Mouse (Mus musculus) intestine, embryonic 15.5 days (tissue): ENCODE measurements around the gene Rab13. TPM values are rescaled to one million over a fixed set of nuclear protein-coding genes. Genes with fewer than 3 reads are reported as not detected.
"Not testable (repeated sequence)": the region's sequence is repeated elsewhere in the genome, so short reads cannot be mapped to it uniquely, and the experiment has no call there.

Source experiments
- ATAC-seq: fragments of 200-750 bp; cut with Nextera tagmentation; 2 replicates; pipeline ENCODE4 v1.8.0; 2017; ENCODE audit warnings: moderate TSS enrichment, moderate library complexity
- H3K27ac ChIP-seq: fragments of 300-500 bp; sonication (generic); 2 replicates; pipeline ENCODE4 v1.5.1; 2015; ENCODE audit warnings: mild to moderate bottlenecking, inconsistent platforms
- H3K27me3 ChIP-seq: fragments of 300-500 bp; sonication (generic); replicated peaks from 2 replicates; pipeline ENCODE4 v1.6.1; 2015; ENCODE audit warnings: inconsistent platforms
- H3K36me3 ChIP-seq: fragments of 300-500 bp; sonication (generic); 2 replicates; pipeline ENCODE4 v1.6.1; 2015; ENCODE audit warnings: inconsistent platforms
- H3K4me1 ChIP-seq: fragments of 300-500 bp; sonication (generic); replicated peaks from 2 replicates; pipeline ENCODE4 v1.6.1; 2015; ENCODE audit warnings: inconsistent platforms
- H3K4me2 ChIP-seq: fragments of 300-500 bp; sonication (generic); replicated peaks from 2 replicates; pipeline ENCODE4 v1.6.1; 2015; ENCODE audit warnings: mild to moderate bottlenecking, inconsistent platforms
- H3K4me3 ChIP-seq: fragments of 300-500 bp; sonication (generic); replicated peaks from 2 replicates; pipeline ENCODE4 v1.5.1; 2015; ENCODE audit warnings: inconsistent platforms
- H3K9ac ChIP-seq: fragments of 300-500 bp; sonication (generic); 2 replicates; pipeline ENCODE4 v1.6.1; 2015; ENCODE audit warnings: inconsistent platforms
- H3K9me3 ChIP-seq: fragments of 300-500 bp; sonication (generic); 2 replicates; pipeline ENCODE4 v1.6.1; 2016; ENCODE audit warnings: inconsistent platforms
- WGBS: fragments of 180-500 bp; shearing (Covaris S2); methylation state at CpG from one replicate; pipeline ENCODE4 v1.1.7; 2015; 5-methylcytosine and 5-hydroxymethylcytosine counted together
- polyA plus RNA-seq: library from polyadenylated mRNA; unstranded; fragments of >200 nt; fragmentation: Nextera tagmentation; extraction: Ambion mirVana; gene quantifications from 2 replicates; pipeline ENCODE4 v1.2.1, GENCODE M21; 2015

The Rab13 gene
- polyA plus RNA-seq, 1 experiment from 2014 or later, result 23.1 TPM

DNA sequence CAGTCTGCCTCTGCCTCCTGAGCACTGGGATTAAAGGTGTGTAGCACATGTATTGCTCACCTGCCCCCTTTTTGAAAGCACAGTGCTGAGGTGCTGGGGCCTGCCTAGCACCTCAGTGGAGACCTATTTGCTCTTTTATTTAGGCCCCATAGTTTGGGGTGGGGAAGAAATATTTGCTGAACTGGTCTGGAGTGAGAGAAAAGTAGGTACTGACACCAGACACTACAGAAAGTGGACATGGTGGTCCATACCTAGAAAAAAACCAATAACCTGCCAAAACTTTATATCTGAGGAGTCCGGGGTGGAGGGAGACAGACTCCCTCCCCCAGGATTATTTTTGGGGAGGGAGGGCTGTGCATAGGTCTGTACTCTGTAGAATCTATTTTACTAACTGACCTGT lies 39.7 kb downstream of the Rab13 start:
- 88% methylated on average over 1 of the region's 1 CpGs for WGBS
- H3K36me3 ChIP-seq, H3K4me2 ChIP-seq, H3K4me3 ChIP-seq, H3K27ac ChIP-seq, H3K27me3 ChIP-seq, ATAC-seq, H3K9ac ChIP-seq, H3K9me3 ChIP-seq: not testable (repeated sequence)
- peaks cover 18% of the 10 kb centered on the region for H3K4me1 ChIP-seq

DNA sequence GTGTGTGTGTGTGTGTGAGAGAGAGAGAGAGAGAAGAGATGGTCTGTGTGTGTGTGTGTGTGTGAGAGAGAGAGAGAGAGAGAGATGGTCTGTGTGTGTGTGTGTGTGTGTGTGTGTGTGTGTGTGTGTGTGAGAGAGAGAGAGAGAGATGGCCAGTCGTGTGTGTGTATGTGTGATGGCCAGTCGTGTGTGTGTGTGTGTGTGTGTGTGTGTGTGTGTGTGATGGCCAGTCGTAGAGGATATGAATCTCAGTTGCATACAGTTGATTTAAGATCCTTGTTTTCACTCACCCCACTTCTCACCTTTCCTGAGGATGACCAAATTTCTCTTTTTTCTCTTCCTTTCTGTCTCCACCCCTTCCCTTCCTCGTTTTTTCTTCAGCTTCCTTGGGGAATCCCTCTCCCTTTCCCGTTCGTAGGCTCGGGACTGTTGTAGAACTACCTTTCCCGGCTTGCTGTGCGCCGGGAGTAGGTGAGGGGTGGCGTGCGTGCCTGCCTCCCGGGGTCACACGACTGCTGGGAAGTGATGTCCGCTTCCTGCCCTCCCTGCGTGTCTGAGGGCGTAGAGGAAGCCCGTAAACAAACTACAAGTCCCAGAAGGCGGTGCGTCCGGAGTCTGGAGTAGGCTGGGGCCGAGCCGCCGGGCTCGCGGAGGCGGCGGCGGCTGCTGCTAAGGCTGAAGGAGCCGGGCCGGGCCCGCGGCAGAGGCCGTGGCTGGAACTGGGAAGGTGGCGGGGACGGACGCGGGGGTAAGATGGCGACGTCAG lies 40.3 kb downstream of the Rab13 start, which contains the start of gene Crtc2:
Crtc2 (plus strand) TSS at position 511 of the 766 bp plus-strand sequence.
- H3K4me3 ChIP-seq, result peak within 1 kb of the TSS; percentile 87
- H3K4me1 ChIP-seq, result peaks cover 16% of the 10 kb centered on the region
- H3K27ac ChIP-seq, result peak within 1 kb of the TSS; percentile 75
- peak; percentile 98 for ATAC-seq
- peak within 1 kb of the TSS; percentile 87 for H3K9ac ChIP-seq
- H3K36me3 ChIP-seq, result peaks cover 11% of the 10 kb centered on the region
- no peaks in the 10 kb centered on the region for H3K9me3 ChIP-seq
- H3K27me3 ChIP-seq, result no peaks in the 10 kb centered on the region
- under 1% methylated on average over 39 of the region's 40 CpGs for WGBS
- H3K4me2 ChIP-seq, result peak within 1 kb of the TSS; percentile 78

DNA sequence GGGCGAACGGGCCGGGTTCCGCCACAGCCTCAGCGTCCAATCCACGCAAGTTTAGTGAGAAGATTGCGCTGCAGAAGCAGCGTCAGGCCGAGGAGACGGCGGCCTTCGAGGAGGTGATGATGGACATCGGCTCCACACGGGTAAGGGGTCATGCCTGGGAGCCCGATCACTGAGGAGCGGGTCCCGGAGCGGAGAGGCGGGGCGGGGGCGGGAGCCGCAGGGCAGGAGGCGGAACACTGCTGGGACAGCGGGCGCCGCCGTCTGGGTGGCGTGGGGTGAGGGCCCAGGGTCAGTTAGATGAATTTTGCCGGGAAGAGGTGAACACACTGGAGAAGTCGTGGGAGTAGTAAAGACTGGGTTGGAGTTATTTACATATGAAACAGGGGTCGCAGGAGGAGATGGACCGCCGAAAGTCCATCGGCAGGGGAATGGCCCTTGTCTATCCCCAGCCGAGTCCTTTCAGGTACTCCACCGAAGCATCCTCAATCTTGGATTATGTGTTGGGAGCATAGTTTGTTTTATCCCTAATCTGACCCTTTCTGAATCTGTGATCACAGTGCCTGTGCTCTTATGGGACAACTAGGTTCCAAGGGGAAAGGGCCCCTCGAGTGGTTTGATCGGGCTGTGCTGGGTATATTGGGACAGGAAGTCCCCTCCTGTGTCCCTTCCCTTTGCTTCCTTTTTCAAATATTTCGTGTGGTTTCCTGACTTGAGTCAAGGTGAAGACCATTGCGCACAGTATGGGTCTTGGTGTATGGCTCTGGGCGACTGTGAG lies 41.1 kb downstream of the Rab13 start:
- no peaks in the 10 kb centered on the region for H3K9me3 ChIP-seq
- peaks cover 15% of the 10 kb centered on the region for H3K36me3 ChIP-seq
- H3K27me3 ChIP-seq, result no peaks in the 10 kb centered on the region
- WGBS, result under 1% methylated on average over 40 of the region's 41 CpGs
- peak overlapping the region; percentile 87 for H3K9ac ChIP-seq
- peak overlapping the region; percentile 78 for H3K4me2 ChIP-seq
- peak; percentile 79 for ATAC-seq
- H3K4me1 ChIP-seq, result peaks cover 12% of the 10 kb centered on the region
- H3K27ac ChIP-seq, result peak overlapping the region; percentile 75
- H3K4me3 ChIP-seq, result peak overlapping the region; percentile 87

DNA sequence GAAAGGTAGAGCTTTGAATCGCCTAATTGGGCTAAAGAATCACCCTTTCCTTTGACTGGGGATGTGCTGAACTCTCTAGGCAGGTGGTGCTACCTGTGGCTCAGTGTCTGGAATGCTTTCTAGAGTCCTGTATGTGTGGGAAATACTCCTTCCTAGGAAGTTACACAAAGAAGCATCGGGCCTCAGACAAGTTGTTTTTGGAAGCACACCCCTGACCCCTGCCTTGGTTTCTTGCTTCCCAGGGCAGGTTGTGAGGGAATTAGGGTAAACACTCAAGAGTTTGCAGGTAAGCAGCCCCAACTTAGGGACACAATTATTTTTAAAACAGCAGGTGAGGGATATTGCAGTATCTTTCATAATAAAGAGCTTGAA lies 41.7 kb downstream of the Rab13 start:
- ATAC-seq, result no peak
- H3K4me3 ChIP-seq, result peak overlapping the region; percentile 87
- 11% methylated on average over 2 of the region's 2 CpGs for WGBS

DNA sequence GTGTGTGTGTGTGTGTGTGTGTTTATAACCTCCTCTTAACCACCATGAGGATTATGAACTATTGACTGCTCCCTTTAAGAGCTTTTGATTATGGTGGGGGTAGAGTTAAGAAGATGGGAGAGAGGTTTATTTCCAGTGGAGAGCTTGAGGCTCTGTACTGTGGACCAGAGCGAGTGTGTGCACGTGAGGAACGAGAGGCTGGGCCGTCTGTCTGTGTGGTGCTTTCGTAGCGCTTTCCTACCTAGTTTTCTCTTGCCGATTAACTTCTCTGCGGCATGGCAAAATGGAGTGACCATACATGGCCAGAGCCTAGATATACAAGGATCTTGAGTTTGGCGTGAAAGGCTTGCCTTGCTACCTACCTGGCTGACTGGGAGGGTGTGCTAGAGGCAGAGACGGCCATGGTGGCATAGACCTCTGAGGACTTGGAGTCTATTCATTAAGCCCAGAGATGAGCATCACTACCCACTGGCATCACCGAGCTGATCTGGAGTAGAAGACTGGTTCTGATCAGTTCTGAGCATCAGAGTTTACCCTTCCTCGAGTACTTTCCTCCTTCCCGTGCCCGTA lies 42.4 kb downstream of the Rab13 start:
- H3K27me3 ChIP-seq, result no peaks in the 10 kb centered on the region
- H3K9me3 ChIP-seq, result no peaks in the 10 kb centered on the region
- peaks cover 12% of the 10 kb centered on the region for H3K4me1 ChIP-seq
- no peak for ATAC-seq
- H3K27ac ChIP-seq, result no peak overlapping the region
- H3K9ac ChIP-seq, result no peak overlapping the region
- WGBS, result 89% methylated on average over 14 of the region's 14 CpGs
- 0 out of 2 replicates have a peak overlapping the region, but pooled peaks have one; percentile 11 for H3K4me2 ChIP-seq
- H3K4me3 ChIP-seq, result no peak overlapping the region
- H3K36me3 ChIP-seq, result peaks cover 25% of the 10 kb centered on the region

More for the DNA sequence above, 41.7 kb downstream of the Rab13 start:
- Histone ChIP-seq H3K4me2 (peak overlapping the region; percentile 78), H3K9me3 (no peaks in the 10 kb centered on the region), H3K9ac (peak overlapping the region; percentile 87), H3K4me1 (peaks cover 12% of the 10 kb centered on the region), H3K27ac (no peak overlapping the region), H3K36me3 (peaks cover 21% of the 10 kb centered on the region), H3K27me3 (no peaks in the 10 kb centered on the region)

DNA sequence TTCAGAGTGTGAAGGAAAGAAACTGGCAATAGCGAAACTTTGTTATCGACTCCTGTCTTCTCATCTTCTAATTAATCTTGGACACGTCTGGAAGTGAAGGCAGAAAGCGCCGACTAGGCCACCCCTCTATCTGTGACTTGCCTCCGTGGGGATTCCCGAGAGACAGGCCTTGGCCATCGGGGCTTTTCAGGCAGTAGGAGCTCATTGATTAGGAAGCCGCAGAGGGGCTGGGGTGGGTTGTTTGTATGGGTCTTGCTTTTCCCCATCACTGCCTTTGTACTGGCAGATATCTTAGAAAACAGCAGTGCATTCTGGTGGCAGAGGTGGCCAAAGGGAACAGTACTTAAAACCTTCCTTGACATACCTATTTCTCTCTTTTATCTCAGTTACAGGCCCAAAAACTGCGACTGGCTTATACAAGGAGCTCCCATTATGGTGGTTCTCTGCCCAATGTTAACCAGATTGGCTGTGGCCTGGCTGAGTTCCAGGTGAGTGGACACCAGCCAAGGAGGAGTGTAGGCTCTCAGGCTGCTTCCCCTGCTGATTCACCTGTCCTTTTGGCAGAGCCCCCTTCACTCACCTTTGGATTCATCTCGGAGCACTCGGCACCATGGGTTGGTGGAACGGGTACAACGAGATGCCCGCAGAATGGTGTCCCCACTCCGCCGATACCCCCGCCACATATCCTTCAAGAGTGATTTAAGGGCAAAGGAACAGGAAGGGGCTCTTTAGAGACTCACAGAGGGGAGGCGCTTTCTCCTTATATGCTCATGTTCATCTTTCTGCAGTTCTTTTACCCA lies 43.4 kb downstream of the Rab13 start:
- Histone ChIP-seq H3K27ac (no peak overlapping the region), H3K9ac (no peak overlapping the region), H3K4me1 (peaks cover 12% of the 10 kb centered on the region), H3K4me2 (no peak overlapping the region), H3K27me3 (no peaks in the 10 kb centered on the region), H3K9me3 (no peaks in the 10 kb centered on the region), H3K4me3 (no peak overlapping the region), H3K36me3 (peaks cover 31% of the 10 kb centered on the region)
- WGBS, result 89% methylated on average over 19 of the region's 19 CpGs
- no peak for ATAC-seq

DNA sequence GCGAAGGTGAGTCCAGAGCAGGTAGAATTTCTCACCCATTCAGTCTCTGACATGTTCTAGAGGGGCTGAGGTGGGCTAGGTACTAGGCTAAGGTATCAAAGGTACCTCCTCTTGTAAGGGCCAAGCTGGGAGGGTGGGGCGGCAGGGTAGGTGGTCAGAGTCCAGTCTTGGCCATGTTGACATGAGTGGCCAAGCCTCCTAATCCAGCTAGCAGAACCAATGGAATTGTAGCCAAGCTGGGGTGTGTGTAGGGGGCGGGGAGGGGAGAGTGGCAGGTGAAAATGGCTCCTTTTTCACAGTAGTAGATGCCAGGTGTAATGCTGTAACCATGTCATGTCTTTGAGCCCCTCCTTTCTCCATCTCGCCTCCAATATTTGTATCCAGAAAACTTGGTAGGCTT lies 45.0 kb downstream of the Rab13 start:
- H3K9ac ChIP-seq, result no peak overlapping the region
- H3K4me2 ChIP-seq, result no peak overlapping the region
- peaks cover 12% of the 10 kb centered on the region for H3K4me1 ChIP-seq
- WGBS, result 86% methylated on average over 4 of the region's 4 CpGs
- no peak overlapping the region for H3K4me3 ChIP-seq
- peaks cover 42% of the 10 kb centered on the region for H3K36me3 ChIP-seq
- H3K27me3 ChIP-seq, result no peaks in the 10 kb centered on the region
- no peaks in the 10 kb centered on the region for H3K9me3 ChIP-seq
- ATAC-seq, result no peak
- H3K27ac ChIP-seq, result no peak overlapping the region

DNA sequence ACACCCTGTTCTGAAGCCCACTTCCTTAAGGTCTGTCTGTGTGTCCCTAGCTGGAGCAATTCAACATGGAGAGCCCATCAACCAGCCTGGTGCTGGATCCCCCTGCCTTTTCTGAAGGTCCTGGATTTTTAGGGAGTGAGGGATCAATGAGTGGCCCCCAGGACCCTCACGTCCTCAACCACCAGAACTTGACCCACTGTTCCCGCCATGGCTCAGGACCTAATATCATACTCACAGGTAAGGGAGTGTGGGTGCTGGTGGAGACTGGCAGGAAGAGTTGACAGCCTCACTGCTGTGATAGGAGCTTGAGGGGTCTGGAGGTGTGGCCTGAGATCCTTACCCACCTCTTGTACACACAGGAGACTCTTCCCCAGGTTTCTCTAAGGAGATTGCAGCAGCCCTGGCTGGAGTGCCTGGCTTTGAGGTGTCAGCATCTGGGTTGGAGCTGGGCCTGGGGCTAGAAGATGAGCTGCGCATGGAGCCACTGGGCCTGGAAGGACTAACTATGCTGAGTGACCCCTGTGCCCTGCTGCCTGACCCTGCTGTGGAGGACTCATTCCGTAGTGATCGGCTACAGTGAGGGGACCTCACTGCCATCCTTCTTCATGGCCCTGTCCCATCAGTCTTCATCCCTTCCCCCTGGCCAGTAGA lies 49.8 kb downstream of the Rab13 start:
- Histone ChIP-seq H3K4me3 (no peak overlapping the region), H3K27me3 (no peaks in the 10 kb centered on the region), H3K9ac (no peak overlapping the region), H3K36me3 (peaks cover 43% of the 10 kb centered on the region), H3K4me1 (peaks cover 17% of the 10 kb centered on the region), H3K27ac (no peak overlapping the region), H3K4me2 (no peak overlapping the region), H3K9me3 (no peaks in the 10 kb centered on the region)
- no peak for ATAC-seq
- 91% methylated on average over 5 of the region's 5 CpGs for WGBS

DNA sequence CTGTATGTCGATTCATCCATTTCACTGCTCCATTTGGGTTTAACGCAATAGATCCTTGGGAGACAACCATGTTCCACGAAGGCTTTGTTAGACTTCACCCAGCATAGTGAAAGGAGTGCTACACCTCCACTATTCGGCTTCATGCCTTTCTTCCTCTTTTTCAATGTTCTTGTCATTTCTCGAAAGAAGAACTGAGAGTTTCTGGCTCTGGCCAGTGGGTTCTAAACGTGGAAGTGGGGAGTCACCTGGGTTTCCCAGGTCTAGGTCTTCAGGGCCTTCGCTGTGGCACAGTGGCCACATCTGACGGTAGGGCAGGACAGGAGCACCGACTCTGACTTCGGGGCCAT lies 51.2 kb downstream of the Rab13 start:
- no peaks in the 10 kb centered on the region for H3K27me3 ChIP-seq
- peaks cover 34% of the 10 kb centered on the region for H3K36me3 ChIP-seq
- 0 out of 2 replicates have a peak overlapping the region, but pooled peaks have one; percentile 34 for H3K27ac ChIP-seq
- peak overlapping the region; percentile 90 for H3K4me3 ChIP-seq
- WGBS, result 30% methylated on average over 10 of the region's 10 CpGs
- peaks cover 17% of the 10 kb centered on the region for H3K4me1 ChIP-seq
- H3K9ac ChIP-seq, result peak overlapping the region; percentile 89
- peak overlapping the region; percentile 89 for H3K4me2 ChIP-seq
- no peaks in the 10 kb centered on the region for H3K9me3 ChIP-seq
- no peak for ATAC-seq

DNA sequence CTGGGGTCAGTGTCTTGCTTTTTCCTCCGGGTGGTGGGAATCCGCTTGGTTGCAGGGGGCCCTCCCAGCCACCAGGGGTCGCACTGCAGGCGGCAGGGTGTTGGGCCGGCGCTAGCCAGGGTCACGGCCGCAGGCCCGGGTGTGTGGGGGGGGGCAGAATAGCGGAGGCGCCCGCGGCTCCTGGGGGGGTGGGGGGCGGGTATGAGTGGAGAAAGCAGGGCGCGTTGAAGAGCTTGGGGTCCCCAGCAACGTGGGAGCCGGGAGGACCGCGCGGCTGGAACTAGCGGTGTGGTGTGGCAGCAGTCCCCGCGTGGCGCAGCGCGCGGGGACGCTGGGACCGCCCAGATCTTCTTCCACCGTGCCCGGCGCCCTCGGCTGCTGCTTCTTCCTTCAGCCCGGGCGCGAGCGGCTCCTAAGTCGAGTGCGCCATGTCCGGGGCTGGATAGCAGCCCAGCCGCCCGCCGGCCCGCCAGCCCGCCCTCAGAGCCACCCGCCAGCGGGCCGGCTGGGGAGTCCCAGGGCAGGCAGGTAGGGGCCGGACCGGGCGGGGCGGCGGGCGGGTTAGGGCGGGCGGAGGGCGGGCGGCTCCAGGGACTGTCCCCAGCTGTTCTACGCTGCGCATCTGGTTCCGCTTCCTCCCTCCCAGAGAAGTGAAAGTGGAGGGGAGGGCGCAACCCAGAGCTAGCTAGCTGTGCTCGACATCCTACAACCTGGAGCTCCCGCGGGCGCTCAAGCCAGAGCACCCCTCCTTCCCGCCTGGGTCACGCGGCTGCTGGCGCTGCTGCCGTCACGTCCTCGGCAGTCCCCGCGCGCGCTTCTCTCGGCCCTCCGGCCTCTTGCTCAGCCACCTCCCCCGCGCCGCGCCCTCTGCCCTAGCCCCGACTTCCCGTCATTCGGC lies 51.8 kb downstream of the Rab13 start, which contains the start of gene Dennd4b:
Dennd4b (plus strand) TSS at position 152 of the 898 bp plus-strand sequence.
- Histone ChIP-seq H3K4me3 (peak within 1 kb of the TSS; percentile 90), H3K4me1 (peaks cover 17% of the 10 kb centered on the region), H3K27ac (peak within 1 kb of the TSS; percentile 98), H3K36me3 (peaks cover 27% of the 10 kb centered on the region), H3K9ac (peak within 1 kb of the TSS; percentile 89), H3K9me3 (no peaks in the 10 kb centered on the region), H3K4me2 (peak within 1 kb of the TSS; percentile 89), H3K27me3 (no peaks in the 10 kb centered on the region)
- ATAC-seq, result peak; percentile 96
- WGBS, result under 1% methylated on average over 83 of the region's 87 CpGs
